Mouse (Mus musculus): ENCODE results near the gene Tbx21. TPM values are rescaled to one million over a fixed set of nuclear protein-coding genes. Genes with fewer than 3 reads are reported as not detected.

Gene Tbx21
- polyA plus RNA-seq, 1 experiment from 2014 or later = 0.05 TPM

- TF ChIP-seq EP300 (optimal IDR thresholded peaks at IDR 0.05) = no peak
- TF ChIP-seq CTCF (IDR thresholded peaks at IDR 0.05; ENCODE audit: low read depth) = peak; percentile 87
Measured at GRCm38 (mm10) chr11:97072533-97072932, 42.6 kb downstream of the Tbx21 start.

GRCm38 (mm10) chr11:97071129-97071528 is 44.0 kb downstream of the Tbx21 start:
- peaks cover 3% of the 10 kb centered on the region; the same call in 1 of the 2 replicates for H3K36me3 ChIP-seq (ENCODE audit: control insufficient read depth, insufficient read depth, low read length)
- no peak overlapping the region for H3K27ac ChIP-seq (replicated peaks)
- ATAC-seq (ENCODE audit: low FRiP score, low TSS enrichment) (no peak), DNase-seq (ENCODE audit: low spot score) (no peak)
- no peaks in the 10 kb centered on the region for H3K4me1 ChIP-seq (replicated peaks; ENCODE audit: control insufficient read depth, insufficient read depth)
- WGBS = 45% methylated on average over 1 of the region's 1 CpGs
- TF ChIP-seq EP300 (optimal IDR thresholded peaks at IDR 0.05) (no peak), CTCF (IDR thresholded peaks at IDR 0.05; ENCODE audit: low read depth) (no peak)
- no peak overlapping the region for H3K9ac ChIP-seq (ENCODE audit: low read length)
- H3K4me2 ChIP-seq (replicated peaks; ENCODE audit: low read depth) = no peak overlapping the region
- no peaks in the 10 kb centered on the region for H3K27me3 ChIP-seq (ENCODE audit: control insufficient read depth, insufficient read depth, low read length)
- no peak overlapping the region for H3K4me3 ChIP-seq (ENCODE audit: low read depth, low read length)
- H3K9me3 ChIP-seq (ENCODE audit: control insufficient read depth, low read length) = no peaks in the 10 kb centered on the region

More at GRCm38 (mm10) chr11:97072533-97072932, 42.6 kb downstream of the Tbx21 start:
- H3K4me3 ChIP-seq (ENCODE audit: low read depth, low read length) = no peak overlapping the region
- WGBS = 29% methylated on average over 3 of the region's 3 CpGs
- no peaks in the 10 kb centered on the region for H3K27me3 ChIP-seq (ENCODE audit: control insufficient read depth, insufficient read depth, low read length)
- H3K4me2 ChIP-seq (replicated peaks; ENCODE audit: low read depth) = no peak overlapping the region
- peak; percentile 57 for DNase-seq (ENCODE audit: low spot score)
- peaks cover 3% of the 10 kb centered on the region; the same call in 1 of the 2 replicates for H3K36me3 ChIP-seq (ENCODE audit: control insufficient read depth, insufficient read depth, low read length)
- no peak overlapping the region for H3K27ac ChIP-seq (replicated peaks)
- no peaks in the 10 kb centered on the region for H3K4me1 ChIP-seq (replicated peaks; ENCODE audit: control insufficient read depth, insufficient read depth)
- H3K9ac ChIP-seq (ENCODE audit: low read length) = no peak overlapping the region
- ATAC-seq (ENCODE audit: low FRiP score, low TSS enrichment) = peak; percentile 24; the same call in 1 of the 2 replicates
- H3K9me3 ChIP-seq (ENCODE audit: control insufficient read depth, low read length) = no peaks in the 10 kb centered on the region

GRCm38 (mm10) chr11:97069770-97070169 is 45.4 kb downstream of the Tbx21 start:
- Histone ChIP-seq H3K9ac (ENCODE audit: low read length) (no peak overlapping the region), H3K4me2 (replicated peaks; ENCODE audit: low read depth) (no peak overlapping the region), H3K27ac (replicated peaks) (no peak overlapping the region), H3K36me3 (ENCODE audit: control insufficient read depth, insufficient read depth, low read length) (peaks cover 3% of the 10 kb centered on the region; the same call in 1 of the 2 replicates), H3K4me1 (replicated peaks; ENCODE audit: control insufficient read depth, insufficient read depth) (no peaks in the 10 kb centered on the region), H3K9me3 (ENCODE audit: control insufficient read depth, low read length) (no peaks in the 10 kb centered on the region), H3K27me3 (ENCODE audit: control insufficient read depth, insufficient read depth, low read length) (no peaks in the 10 kb centered on the region), H3K4me3 (ENCODE audit: low read depth, low read length) (no peak overlapping the region)
- TF ChIP-seq CTCF (IDR thresholded peaks at IDR 0.05; ENCODE audit: low read depth) (no peak), EP300 (optimal IDR thresholded peaks at IDR 0.05) (no peak)
- no peak for ATAC-seq (ENCODE audit: low FRiP score, low TSS enrichment)
- 73% methylated on average over 2 of the region's 2 CpGs for WGBS
- no peak for DNase-seq (ENCODE audit: low spot score)

GRCm38 (mm10) chr11:97069333-97069732 is 45.8 kb downstream of the Tbx21 start:
- Histone ChIP-seq H3K4me3 (ENCODE audit: low read depth, low read length) (no peak overlapping the region), H3K9me3 (ENCODE audit: control insufficient read depth, low read length) (no peaks in the 10 kb centered on the region), H3K27ac (replicated peaks) (no peak overlapping the region), H3K36me3 (ENCODE audit: control insufficient read depth, insufficient read depth, low read length) (peaks cover 5% of the 10 kb centered on the region; the same call in 1 of the 2 replicates), H3K27me3 (ENCODE audit: control insufficient read depth, insufficient read depth, low read length) (no peaks in the 10 kb centered on the region), H3K9ac (ENCODE audit: low read length) (no peak overlapping the region), H3K4me1 (replicated peaks; ENCODE audit: control insufficient read depth, insufficient read depth) (no peaks in the 10 kb centered on the region), H3K4me2 (replicated peaks; ENCODE audit: low read depth) (no peak overlapping the region)
- WGBS = 55% methylated on average over 1 of the region's 1 CpGs
- DNase-seq (ENCODE audit: low spot score) (no peak), ATAC-seq (ENCODE audit: low FRiP score, low TSS enrichment) (no peak)
- no peak for TF ChIP-seq CTCF (IDR thresholded peaks at IDR 0.05; ENCODE audit: low read depth)

- Histone ChIP-seq H3K9ac (ENCODE audit: low read length) (no peak overlapping the region), H3K36me3 (ENCODE audit: control insufficient read depth, insufficient read depth, low read length) (peaks cover 5% of the 10 kb centered on the region; the same call in 1 of the 2 replicates), H3K4me2 (replicated peaks; ENCODE audit: low read depth) (no peak overlapping the region), H3K27me3 (ENCODE audit: control insufficient read depth, insufficient read depth, low read length) (no peaks in the 10 kb centered on the region), H3K27ac (replicated peaks) (no peak overlapping the region), H3K4me3 (ENCODE audit: low read depth, low read length) (no peak overlapping the region), H3K9me3 (ENCODE audit: control insufficient read depth, low read length) (no peaks in the 10 kb centered on the region), H3K4me1 (replicated peaks; ENCODE audit: control insufficient read depth, insufficient read depth) (no peaks in the 10 kb centered on the region)
- WGBS = 53% methylated on average over 22 of the region's 22 CpGs
- ATAC-seq (ENCODE audit: low FRiP score, low TSS enrichment) (peak; percentile 65), DNase-seq (ENCODE audit: low spot score) (peak; percentile 72)
- TF ChIP-seq CTCF (IDR thresholded peaks at IDR 0.05; ENCODE audit: low read depth) (no peak), EP300 (optimal IDR thresholded peaks at IDR 0.05) (no peak)
Measured at GRCm38 (mm10) chr11:97066656-97067360, 48.3 kb downstream of the Tbx21 start.

GRCm38 (mm10) chr11:97065538-97066295 is 49.4 kb downstream of the Tbx21 start:
- no peak for ATAC-seq (ENCODE audit: low FRiP score, low TSS enrichment)
- H3K27ac ChIP-seq (replicated peaks) = no peak overlapping the region
- H3K36me3 ChIP-seq (ENCODE audit: control insufficient read depth, insufficient read depth, low read length) = peaks cover 12% of the 10 kb centered on the region
- H3K4me3 ChIP-seq (ENCODE audit: low read depth, low read length) = no peak overlapping the region
- H3K27me3 ChIP-seq (ENCODE audit: control insufficient read depth, insufficient read depth, low read length) = no peaks in the 10 kb centered on the region
- no peaks in the 10 kb centered on the region for H3K9me3 ChIP-seq (ENCODE audit: control insufficient read depth, low read length)
- no peaks in the 10 kb centered on the region for H3K4me1 ChIP-seq (replicated peaks; ENCODE audit: control insufficient read depth, insufficient read depth)
- DNase-seq (ENCODE audit: low spot score) = no peak
- H3K4me2 ChIP-seq (replicated peaks; ENCODE audit: low read depth) = no peak overlapping the region
- H3K9ac ChIP-seq (ENCODE audit: low read length) = no peak overlapping the region
- 84% methylated on average over 12 of the region's 12 CpGs for WGBS
- TF ChIP-seq EP300 (optimal IDR thresholded peaks at IDR 0.05) (no peak), CTCF (IDR thresholded peaks at IDR 0.05; ENCODE audit: low read depth) (no peak)

Measured in stomach, postnatal 0 days (tissue).